Mouse (Mus musculus): ENCODE measurements around the gene Ssu72. TPM values are rescaled to one million over a fixed set of nuclear protein-coding genes. Genes with fewer than 3 reads are reported as not detected.

The Ssu72 gene
- total RNA-seq (2023): 10 to 100 TPM; 73.7 to 74.0 TPM

GRCm38 (mm10) chr4:155704721-155705591, at the start of gene Ssu72:
Gene Ssu72 (plus strand): TSS chr4:155704800.

DNA sequence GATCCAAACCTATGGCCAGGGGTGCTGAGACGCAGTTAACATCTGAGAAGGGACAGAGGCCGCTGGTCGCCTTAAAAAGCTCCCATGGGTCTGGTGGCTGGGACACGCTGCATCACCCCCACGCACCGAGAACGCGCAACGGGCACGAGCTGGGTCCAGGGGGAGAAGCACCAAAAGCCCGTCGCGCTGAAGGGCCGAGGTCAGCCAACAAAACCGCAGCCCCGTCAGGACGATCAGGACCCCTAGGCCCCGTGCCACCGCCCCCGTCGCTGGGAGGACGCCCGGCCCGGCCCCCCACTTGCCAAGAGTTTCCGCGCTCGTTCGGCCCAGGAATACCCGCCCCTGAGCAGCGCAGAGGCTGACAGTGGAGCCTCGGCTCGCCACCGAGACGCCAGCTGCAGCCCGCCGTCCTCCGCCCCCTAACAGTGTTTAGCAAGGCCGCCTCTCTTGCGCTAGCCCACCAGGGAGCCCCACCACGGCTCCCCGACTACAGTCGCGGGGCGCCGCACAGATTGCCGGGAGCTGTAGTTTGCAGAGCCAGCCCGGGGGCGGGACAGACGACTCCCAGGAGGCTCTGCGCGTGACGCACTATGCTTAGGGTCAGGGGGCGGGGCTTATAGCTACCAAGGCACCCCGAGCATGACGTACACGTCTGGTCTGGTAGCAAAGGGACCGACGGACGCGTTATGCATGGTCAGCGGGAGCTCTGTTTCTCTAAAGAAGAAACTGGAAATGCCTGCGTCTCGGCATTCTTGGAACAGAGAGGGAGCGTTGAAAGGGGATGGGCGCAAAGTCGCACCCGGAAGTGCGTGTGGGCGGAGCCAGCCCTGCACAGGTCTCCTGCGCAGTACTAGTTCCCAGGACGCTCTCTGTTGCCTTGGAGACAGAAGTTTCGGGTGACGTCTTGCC, 35.7 kb upstream of the Ssu72 start, which contains the start of gene Mib2:
TSS of gene Mib2 (minus strand) at position 510 of the 909 bp plus-strand sequence.

DNA sequence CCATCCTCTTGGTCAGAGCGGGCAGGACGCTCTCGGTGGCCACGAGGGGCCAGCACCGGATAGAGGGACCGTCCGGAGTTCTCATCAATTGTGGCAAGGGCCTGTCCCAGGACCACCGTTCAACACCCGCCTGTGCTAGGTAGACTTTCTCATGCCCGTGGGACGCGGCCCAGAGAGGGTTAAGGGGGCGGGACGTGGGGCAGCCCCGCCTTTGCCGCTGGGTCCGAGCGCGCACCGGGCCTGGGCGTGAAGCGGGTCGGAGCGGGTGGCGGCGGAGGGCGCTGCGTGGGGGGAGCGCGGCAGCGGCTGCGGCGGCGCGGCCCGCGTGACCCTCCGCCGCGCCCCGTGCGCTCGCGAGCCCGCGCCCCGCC, 10.5 kb upstream of the Ssu72 start, which contains the start of gene Fndc10:
TSS of gene Fndc10 (plus strand) at position 232 of the 371 bp plus-strand sequence.

GRCm38 (mm10) chr4:155734350-155734941, 29.8 kb downstream of the Ssu72 start, which contains the start of gene Tmem240:
Gene Tmem240 (plus strand): TSS chr4:155734800.

GRCm38 (mm10) chr4:155760613-155761355, 56.2 kb downstream of the Ssu72 start, which contains the start of gene Atad3a:
Gene Atad3a (minus strand): TSS chr4:155761093.

DNA sequence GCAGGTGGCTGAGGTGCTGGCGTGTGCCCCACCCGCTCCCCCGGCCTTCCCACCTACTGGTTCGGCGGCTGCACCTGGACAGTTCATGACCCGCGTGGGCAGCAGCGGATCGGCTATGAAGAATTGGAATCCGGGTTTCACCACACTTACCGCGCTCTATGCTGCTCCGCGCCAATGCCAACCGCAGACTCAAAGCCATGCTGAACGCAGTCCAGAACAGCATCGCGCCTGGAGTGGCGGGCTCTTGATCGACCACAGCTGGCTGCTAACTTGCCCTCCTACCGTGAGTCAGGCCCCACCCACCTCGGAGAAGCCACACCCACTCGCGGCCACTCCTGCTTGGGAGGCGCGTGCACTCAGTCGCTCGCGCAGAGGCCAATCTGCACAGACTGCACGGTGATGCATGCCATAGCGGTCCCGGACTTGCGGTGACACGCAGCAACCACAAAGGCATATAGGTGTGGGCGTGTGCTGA, 69.7 kb downstream of the Ssu72 start, which contains the start of gene Vwa1:
TSS of gene Vwa1 (minus strand) at position 419 of the 475 bp plus-strand sequence.

Other genes starting within 250 kb of the Ssu72 start
- gene Tmem52, start 235.7 kb upstream of the Ssu72 start, total RNA-seq (2023): not detected
- gene Gnb1, start 213.4 kb upstream of the Ssu72 start, total RNA-seq (2023): 100 to 1,000 TPM; 329 to 370 TPM
- 100 to 1,000 TPM; 507 to 539 TPM for gene Nadk, start 142.4 kb upstream of the Ssu72 start, total RNA-seq (2023)
- gene Slc35e2, start 103.4 kb upstream of the Ssu72 start, total RNA-seq (2023): 10 to 100 TPM; 14.0 to 16.4 TPM
- 100 to 1,000 TPM in 1 of 2 experiments, 10 to 100 TPM in 1; 95.9 to 117 TPM for gene Cdk11b, start 79.9 kb upstream of the Ssu72 start, total RNA-seq (2023)
- gene Gm10563, start 59.4 kb upstream of the Ssu72 start, total RNA-seq (2023): not detected
- gene Mmp23, start 51.4 kb upstream of the Ssu72 start, total RNA-seq (2023): under 1 TPM in 1 of 2 experiments, not detected in 1; 0.36 TPM
- gene Mib2, start 35.6 kb upstream of the Ssu72 start, total RNA-seq (2023): 10 to 100 TPM; 39.5 to 42.6 TPM
- gene Fndc10, start 10.5 kb upstream of the Ssu72 start, total RNA-seq (2023): 1 to 10 TPM; 2.2 to 2.7 TPM
- 1 to 10 TPM in 1 of 2 experiments, under 1 TPM in 1; 0.88 to 1.4 TPM for gene Tmem240, start 30.0 kb downstream of the Ssu72 start, total RNA-seq (2023)
- 10 to 100 TPM; 24.2 to 24.6 TPM for gene Atad3a, start 56.3 kb downstream of the Ssu72 start, total RNA-seq (2023)
- gene Vwa1, start 69.9 kb downstream of the Ssu72 start, total RNA-seq (2023): under 1 TPM in 1 of 2 experiments, not detected in 1; 0.21 TPM
- not detected for gene Tmem88b, start 81.1 kb downstream of the Ssu72 start, total RNA-seq (2023)
- gene Ankrd65, start 85.6 kb downstream of the Ssu72 start, total RNA-seq (2023): not detected
- gene Mrpl20, start 98.1 kb downstream of the Ssu72 start, total RNA-seq (2023): 10 to 100 TPM; 51.0 to 54.8 TPM
- gene Ccnl2, start 107.7 kb downstream of the Ssu72 start, total RNA-seq (2023): 100 to 1,000 TPM; 158 to 164 TPM
- 10 to 100 TPM; 58.6 to 66.6 TPM for gene Aurkaip1, start 126.5 kb downstream of the Ssu72 start, total RNA-seq (2023)
- gene Mxra8, start 134.9 kb downstream of the Ssu72 start, total RNA-seq (2023): 1 to 10 TPM in 1 of 2 experiments, under 1 TPM in 1; 0.50 to 1.3 TPM
- 10 to 100 TPM; 41.4 to 45.3 TPM for gene Dvl1, start 142.6 kb downstream of the Ssu72 start, total RNA-seq (2023)
- under 1 TPM; 0.58 to 0.84 TPM for gene Tas1r3, start 158.6 kb downstream of the Ssu72 start, total RNA-seq (2023)
- 10 to 100 TPM in 1 of 2 experiments, 1 to 10 TPM in 1; 7.6 to 15.4 TPM for gene Cptp, start 164.6 kb downstream of the Ssu72 start, total RNA-seq (2023)
- gene Ints11, start 164.7 kb downstream of the Ssu72 start, total RNA-seq (2023): 10 to 100 TPM; 32.4 to 38.0 TPM
- 10 to 100 TPM; 23.1 to 25.2 TPM for gene Pusl1, start 187.0 kb downstream of the Ssu72 start, total RNA-seq (2023)
- 10 to 100 TPM; 57.8 to 64.3 TPM for gene Acap3, start 187.0 kb downstream of the Ssu72 start, total RNA-seq (2023)
- gene Ube2j2, start 239.0 kb downstream of the Ssu72 start, total RNA-seq (2023): 100 to 1,000 TPM; 105 to 114 TPM